Mouse (Mus musculus) cerebellum, adult 18-20 months (tissue): ENCODE data around the gene Fstl1.

Experiments used
- DNase-seq, 2 experiments: peaks; one replicate each; pipeline ENCODE4 v3.0.0; 2021

Gene Fstl1

GRCm38 (mm10) chr16:37788367-37789014 lies 11.8 kb downstream of the Fstl1 start:
- peak; percentile 32 to 39 for DNase-seq

DNA sequence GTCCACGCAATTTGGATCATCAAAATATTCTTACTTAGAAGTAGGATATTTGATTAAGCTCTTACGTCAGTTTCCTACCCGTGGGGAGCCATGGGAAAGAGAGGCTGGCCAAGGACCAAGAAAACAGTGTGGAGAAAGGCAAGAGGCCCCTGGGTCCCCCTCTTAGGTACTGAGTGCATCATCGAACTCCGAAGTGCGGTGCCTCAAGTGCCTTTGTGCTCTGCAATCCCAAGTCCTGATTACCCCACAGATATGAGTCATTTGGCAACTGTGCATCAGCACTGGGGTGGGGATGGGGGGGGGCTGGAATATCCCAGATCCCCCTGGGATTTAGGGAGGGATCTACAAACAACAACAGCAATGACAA lies 12.3 kb downstream of the Fstl1 start:
- no peak for DNase-seq

- peak; percentile 45 to 49 for DNase-seq
These were observed 12.8 kb downstream of the Fstl1 start for GRCm38 (mm10) chr16:37789394-37789920.

DNA sequence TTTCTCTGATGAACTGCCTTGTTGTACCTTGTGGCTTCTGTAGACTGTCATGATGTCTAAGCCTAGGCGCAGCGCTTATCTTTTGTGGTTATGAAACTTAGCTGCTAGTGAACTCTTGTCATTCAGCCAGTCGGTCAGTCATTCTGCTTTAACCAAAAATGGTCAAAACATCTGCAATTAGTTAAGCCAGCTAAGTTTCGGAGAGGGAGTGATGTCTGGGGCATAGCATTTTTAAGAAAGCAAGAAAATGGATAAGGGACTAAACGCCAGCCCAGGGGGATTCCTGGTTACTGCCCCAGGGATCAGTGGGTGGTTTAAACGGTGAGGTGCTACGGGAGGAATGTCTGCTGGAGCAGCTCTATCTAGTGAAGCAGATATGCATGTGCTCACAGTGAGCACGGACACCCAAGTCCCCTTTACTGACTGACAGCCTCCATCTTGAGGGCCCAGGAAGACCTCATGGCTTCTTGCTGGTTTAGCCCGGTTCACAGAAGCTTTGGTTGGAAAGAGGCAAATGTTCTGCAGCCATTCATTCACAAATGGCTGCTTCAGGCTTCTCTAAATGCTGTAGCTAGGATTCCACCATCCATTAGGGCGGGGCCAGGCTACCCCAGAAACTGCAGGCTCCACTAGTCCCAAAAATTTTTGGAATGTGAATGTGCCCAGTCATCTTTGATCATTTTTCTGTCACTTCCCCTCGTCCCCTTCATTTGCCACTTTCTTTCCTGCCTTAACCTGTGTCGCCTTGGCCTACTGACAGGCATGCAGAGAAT lies 13.5 kb downstream of the Fstl1 start:
- DNase-seq, result no peak

- no peak for DNase-seq
These were observed 14.1 kb downstream of the Fstl1 start for GRCm38 (mm10) chr16:37790781-37791175.

- no peak for DNase-seq
These were observed 19.0 kb downstream of the Fstl1 start for GRCm38 (mm10) chr16:37795651-37796150.

- no peak for DNase-seq
These were observed 19.6 kb downstream of the Fstl1 start for GRCm38 (mm10) chr16:37796270-37796669.

GRCm38 (mm10) chr16:37801097-37801496 lies 24.4 kb downstream of the Fstl1 start:
- DNase-seq, result no peak

GRCm38 (mm10) chr16:37802686-37803295 lies 26.1 kb downstream of the Fstl1 start:
- no peak for DNase-seq

DNA sequence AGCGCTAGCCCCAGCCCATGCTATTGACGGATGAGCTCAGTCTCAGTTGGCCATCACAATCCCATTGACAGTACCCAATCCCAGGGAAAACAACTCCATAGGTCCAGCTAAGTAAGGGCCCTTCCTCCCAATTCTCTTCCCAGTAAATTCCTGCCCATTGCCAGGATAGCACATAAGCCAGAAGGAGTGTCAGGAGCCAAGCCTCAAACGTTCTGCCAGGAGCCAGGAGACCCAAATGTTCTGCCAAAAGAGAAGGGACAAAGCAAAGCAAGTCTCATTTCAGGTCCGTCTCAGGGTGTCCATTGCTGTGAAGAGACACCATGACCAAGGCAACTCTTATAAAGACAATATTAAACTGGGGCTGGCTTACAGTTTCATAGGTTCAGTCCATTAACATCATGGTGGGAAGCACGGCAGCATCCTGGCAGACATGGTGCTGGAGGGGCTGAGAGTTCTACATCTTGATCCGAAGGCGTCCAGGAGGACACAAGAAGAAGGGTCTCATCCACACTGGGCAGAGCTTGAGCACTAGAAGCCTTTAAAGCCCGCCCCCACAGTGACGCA lies 26.8 kb downstream of the Fstl1 start:
- DNase-seq, result no peak

GRCm38 (mm10) chr16:37805746-37806495 lies 29.2 kb downstream of the Fstl1 start:
- no peak for DNase-seq

- no peak for DNase-seq
These were observed 30.6 kb downstream of the Fstl1 start for GRCm38 (mm10) chr16:37807269-37807668.

- no peak for DNase-seq
These were observed 32.4 kb downstream of the Fstl1 start for GRCm38 (mm10) chr16:37808866-37809622.

GRCm38 (mm10) chr16:37809623-37809992 lies 32.9 kb downstream of the Fstl1 start:
- no peak for DNase-seq

GRCm38 (mm10) chr16:37811874-37812273 lies 35.2 kb downstream of the Fstl1 start:
- DNase-seq, result peak in 1 of 2 experiments; percentile 55

- peak; percentile 78 for DNase-seq
These were observed 35.8 kb downstream of the Fstl1 start for GRCm38 (mm10) chr16:37812474-37812886.

- DNase-seq, result no peak
These were observed 37.2 kb downstream of the Fstl1 start for GRCm38 (mm10) chr16:37813691-37814382.

GRCm38 (mm10) chr16:37814383-37814971 lies 37.8 kb downstream of the Fstl1 start:
- peak in 1 of 2 experiments; percentile 39 for DNase-seq

DNA sequence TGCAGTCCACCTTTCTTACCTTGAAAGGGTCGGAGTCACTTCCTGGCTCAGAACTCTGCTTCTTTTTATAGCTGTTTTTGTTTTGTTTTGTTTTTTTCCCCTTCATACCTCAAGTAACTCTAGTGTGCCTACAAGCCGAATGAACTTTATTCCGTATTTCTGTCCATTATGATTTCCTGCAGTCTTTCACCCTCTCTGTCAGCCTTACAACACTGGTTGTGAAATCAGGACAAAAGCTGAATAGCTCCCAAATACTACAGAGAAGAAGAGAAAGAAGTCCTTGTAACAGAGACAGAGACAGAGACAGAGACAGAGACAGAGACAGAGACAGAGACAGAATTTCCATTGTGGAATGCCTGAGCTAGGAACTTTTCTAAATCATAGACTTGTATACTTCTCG lies 41.3 kb downstream of the Fstl1 start:
- no peak for DNase-seq

DNA sequence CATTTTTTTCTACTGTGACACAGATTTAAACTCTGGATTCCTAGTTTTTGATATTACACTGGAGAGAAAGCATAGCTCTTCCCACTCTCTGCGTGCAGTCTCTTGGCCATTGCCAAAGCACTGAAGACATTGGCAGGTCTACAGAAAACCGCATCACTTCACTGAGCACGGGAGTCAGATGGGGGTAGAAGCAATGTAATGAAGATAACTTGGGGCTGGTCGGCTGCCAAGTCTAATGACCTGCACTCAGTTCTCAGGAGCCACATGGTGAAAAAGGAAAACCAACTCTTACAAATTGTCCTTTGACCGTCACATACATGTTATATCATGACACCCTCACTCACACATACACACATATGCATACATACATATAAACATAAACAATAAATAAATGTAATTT lies 47.3 kb downstream of the Fstl1 start:
- peak; percentile 70 to 72 for DNase-seq
